Mouse (Mus musculus) kidney, adult 2 months (tissue): ENCODE measurements at regions not wholly inside any gene's neighbourhood (a gene's known extent, or its start where the extent isn't known, plus 50 kb on each side); places are given as distances from the start of the nearest gene placed in this dataset.

Experiments
- CTCF ChIP-seq: fragments of 200-500 bp; conservative IDR thresholded peaks from 2 replicates; pipeline ENCODE4 v1.5.1; 2011; ENCODE audit warnings: low read depth, mild to moderate bottlenecking, control low read depth, low read length, moderate library complexity, mixed read lengths; ENCODE audit not compliant: insufficient read depth, insufficient read length
- POLR2A ChIP-seq: fragments of 200-500 bp; IDR thresholded peaks from one replicate; pipeline ENCODE4 v1.6.1; 2011; ENCODE audit warnings: low read depth, low read length, control low read depth

GRCm38 (mm10) chr14:100488837-100489236 is 204.4 kb upstream of the Klf12 start:
- no peak for TF ChIP-seq CTCF
- TF ChIP-seq POLR2A = no peak
